In the genomic region with DNA sequence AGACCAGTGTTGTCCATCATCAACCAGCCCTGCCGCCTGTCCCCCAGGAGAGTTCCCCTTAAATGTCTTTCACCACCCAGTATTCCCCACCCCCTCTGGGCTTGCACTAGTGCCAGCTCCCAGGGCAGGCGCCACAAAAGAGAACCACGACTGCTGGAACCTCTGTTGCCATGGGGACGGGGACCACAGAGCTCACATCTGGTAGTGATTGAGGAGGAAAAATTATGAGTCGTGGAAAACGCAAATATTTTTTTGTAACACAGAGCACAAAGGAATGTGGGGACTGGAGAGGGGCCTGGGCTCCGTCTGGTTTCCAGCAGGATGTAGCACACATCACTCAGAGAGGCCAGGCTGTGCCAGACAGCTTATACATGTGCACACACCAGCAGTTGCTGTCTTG, we compare ENCODE assay signal across 9 mouse cellular contexts. TPM values are rescaled to one million over a fixed set of nuclear protein-coding genes. Genes with fewer than 3 reads are reported as not detected.
DNase-seq lines count a peak whose midpoint lies in the region; ATAC-seq lines count a peak whose summit lies in the region.
"Had no signal": no experiment of that assay in that cellular context is flagged by ENCODE, and none has a peak within 500 bp of the region (broad histone marks: within the 10 kb centered on the region; RNA-seq: fewer than 3 reads in every experiment).

No protein-coding gene starts in this region.

- no peak overlapping the region for H3K4me2 ChIP-seq in forebrain, embryonic 13.5 days
- H3K4me2 ChIP-seq in embryonic facial prominence, embryonic 12.5 days (replicated peaks) = no peak overlapping the region
- no peak overlapping the region for H3K4me2 ChIP-seq in heart, embryonic 14.5 days (ENCODE audit: low read length)
- no peak overlapping the region for H3K4me2 ChIP-seq in lung, embryonic 15.5 days

- no peak overlapping the region for H3K4me3 ChIP-seq in forebrain, embryonic 10.5 days
- H3K4me3 ChIP-seq in forebrain, embryonic 13.5 days = no peak overlapping the region
- no peak overlapping the region for H3K4me3 ChIP-seq in embryonic facial prominence, embryonic 12.5 days
- H3K4me3 ChIP-seq in heart, embryonic 14.5 days (ENCODE audit: control insufficient read depth in 1 of 2, insufficient read depth in 1 of 2, low read depth in 1 of 2, low read length in 2 of 2) = no peak overlapping the region
- no peak overlapping the region for H3K4me3 ChIP-seq in lung, embryonic 15.5 days

- peak overlapping the region; percentile 64 for H3K27ac ChIP-seq in forebrain, embryonic 10.5 days
- H3K27ac ChIP-seq in forebrain, embryonic 13.5 days = no peak overlapping the region
- H3K27ac ChIP-seq in embryonic facial prominence, embryonic 12.5 days = peak overlapping the region; percentile 95
- H3K27ac ChIP-seq in heart, embryonic 14.5 days (replicated peaks in 1 of 2; ENCODE audit: control insufficient read depth in 1 of 2, insufficient read depth in 1 of 2, low read depth in 2 of 2, low read length in 2 of 2) = peak overlapping the region; percentile 18 to 50; a peak in 3 of 4 replicates
- H3K27ac ChIP-seq in lung, embryonic 15.5 days = peak overlapping the region; percentile 82

- H3K27me3 ChIP-seq in forebrain, embryonic 10.5 days (ENCODE audit: poor library complexity, severe bottlenecking) = peaks cover 94% of the 10 kb centered on the region
- H3K27me3 ChIP-seq in forebrain, embryonic 13.5 days = peaks cover 72% of the 10 kb centered on the region
- H3K27me3 ChIP-seq in embryonic facial prominence, embryonic 12.5 days = peaks cover 30% of the 10 kb centered on the region; the same call in 1 of the 2 replicates
- H3K27me3 ChIP-seq in heart, embryonic 14.5 days (ENCODE audit: control insufficient read depth, insufficient read depth, low read length) = peaks cover 29% of the 10 kb centered on the region
- H3K27me3 ChIP-seq in lung, embryonic 15.5 days = peaks cover 32% of the 10 kb centered on the region

- no peak overlapping the region for H3K9ac ChIP-seq in forebrain, embryonic 13.5 days
- H3K9ac ChIP-seq in embryonic facial prominence, embryonic 12.5 days = no peak overlapping the region
- no peak overlapping the region for H3K9ac ChIP-seq in heart, embryonic 14.5 days (ENCODE audit: low read length)
- H3K9ac ChIP-seq in lung, embryonic 15.5 days = no peak overlapping the region

- peaks cover 48% of the 10 kb centered on the region for H3K4me1 ChIP-seq in forebrain, embryonic 10.5 days
- peaks cover 24% of the 10 kb centered on the region for H3K4me1 ChIP-seq in forebrain, embryonic 13.5 days
- H3K4me1 ChIP-seq in embryonic facial prominence, embryonic 12.5 days = peaks cover 61% of the 10 kb centered on the region
- H3K4me1 ChIP-seq in heart, embryonic 14.5 days (ENCODE audit: control insufficient read depth in 2 of 2, insufficient read depth in 2 of 2, low read length in 2 of 2) = peaks cover 20 to 40% of the 10 kb centered on the region in 2 experiments; a peak in 3 of 4 replicates
- peaks cover 61% of the 10 kb centered on the region for H3K4me1 ChIP-seq in lung, embryonic 15.5 days

- WGBS in forebrain, embryonic 10.5 days = 29% methylated on average over 7 of the region's 7 CpGs
- WGBS in forebrain, embryonic 13.5 days = 25% methylated on average over 7 of the region's 7 CpGs
- 9% methylated on average over 7 of the region's 7 CpGs for WGBS in embryonic facial prominence, embryonic 12.5 days
- 39% methylated on average over 7 of the region's 7 CpGs for WGBS in heart, embryonic 14.5 days
- WGBS in lung, embryonic 15.5 days = 10% methylated on average over 7 of the region's 7 CpGs

- H3K36me3 ChIP-seq in forebrain, embryonic 10.5 days (replicated peaks) = no peaks in the 10 kb centered on the region
- H3K36me3 ChIP-seq in forebrain, embryonic 13.5 days (ENCODE audit: poor library complexity, severe bottlenecking) = no peaks in the 10 kb centered on the region
- 0 out of 2 replicates have a peak, but pooled peaks cover 6% of the 10 kb centered on the region for H3K36me3 ChIP-seq in embryonic facial prominence, embryonic 12.5 days
- H3K36me3 ChIP-seq in heart, embryonic 14.5 days (ENCODE audit: control insufficient read depth, insufficient read depth, low read length) = peaks cover 7% of the 10 kb centered on the region; the same call in 1 of the 2 replicates
- peaks cover 10% of the 10 kb centered on the region; the same call in 1 of the 2 replicates for H3K36me3 ChIP-seq in lung, embryonic 15.5 days

- DNase-seq in forebrain, embryonic 10.5 days (ENCODE audit: extremely low spot score, low spot score) = peak; percentile 44
- DNase-seq in layer of hippocampus, adult 8-10 months (ENCODE audit: low spot score in 2 of 2) = no peak
- no peak for DNase-seq in urinary bladder, postnatal 25 days (ENCODE audit: low spot score)

- H3K9me3 ChIP-seq in forebrain, embryonic 10.5 days = no peaks in the 10 kb centered on the region
- H3K9me3 ChIP-seq in forebrain, embryonic 13.5 days (replicated peaks) = no peaks in the 10 kb centered on the region
- H3K9me3 ChIP-seq in embryonic facial prominence, embryonic 12.5 days = no peaks in the 10 kb centered on the region
- no peaks in the 10 kb centered on the region for H3K9me3 ChIP-seq in heart, embryonic 14.5 days (ENCODE audit: control insufficient read depth, low read length)
- no peaks in the 10 kb centered on the region for H3K9me3 ChIP-seq in lung, embryonic 15.5 days

- ATAC-seq in forebrain, embryonic 13.5 days = no peak
- peak; percentile 87 for ATAC-seq in embryonic facial prominence, embryonic 12.5 days (ENCODE audit: insufficient number of reproducible peaks, insufficient read depth, low FRiP score, low TSS enrichment)
- 0 out of 2 replicates have a peak, but pooled peaks have one; percentile 5 for ATAC-seq in heart, embryonic 14.5 days (ENCODE audit: insufficient number of reproducible peaks, insufficient read depth, low FRiP score, low read depth)
- ATAC-seq in lung, embryonic 15.5 days (ENCODE audit: borderline replicate concordance, extremely low read depth, low FRiP score, low TSS enrichment) = peak; percentile 77
- no peak for ATAC-seq in CD4-positive, CD25-positive, alpha-beta regulatory T cell, adult 4 months

RNA-seq across cellular contexts. Expression of a gene that starts 12.6 kb away (rescaled TPM):
- polyA plus RNA-seq in forebrain, embryonic 10.5 days (2016; fragmentation: Nextera tagmentation; extraction: Ambion mirVana) = 4.0 and 4.1 TPM in 2 replicates
- polyA plus RNA-seq in forebrain, embryonic 13.5 days (2015; fragmentation: Nextera tagmentation; extraction: Ambion mirVana) = 0.76 and 1.1 TPM in 2 replicates
- 47.6 and 49.8 TPM in 2 replicates for polyA plus RNA-seq in embryonic facial prominence, embryonic 12.5 days (2016; fragmentation: Nextera tagmentation; extraction: Ambion mirVana)
- 7.9 and 11.1 TPM in 2 replicates for polyA plus RNA-seq in heart, embryonic 14.5 days (2014; fragmentation: Nextera tagmentation; extraction: Ambion mirVana)
- 20.5 and 23.9 TPM in 2 replicates for polyA plus RNA-seq in lung, embryonic 15.5 days (2015; fragmentation: Nextera tagmentation; extraction: Ambion mirVana)
- total RNA-seq in layer of hippocampus, adult 8-10 months (2022) = 1 to 10 TPM; 1.9 to 4.7 (median 3.0) TPM
- polyA plus RNA-seq in CD4-positive, CD25-positive, alpha-beta regulatory T cell, adult 4 months (2017; shearing (Covaris generic)) = not detected

RNA-seq across cellular contexts. Expression of a gene that starts 23.2 kb away (rescaled TPM):
- not detected in 2 replicates for polyA plus RNA-seq in forebrain, embryonic 10.5 days (2016; fragmentation: Nextera tagmentation; extraction: Ambion mirVana)
- 0.27 and 0.55 TPM in 2 replicates for polyA plus RNA-seq in forebrain, embryonic 13.5 days (2015; fragmentation: Nextera tagmentation; extraction: Ambion mirVana)
- 0.47 and 0.70 TPM in 2 replicates for polyA plus RNA-seq in embryonic facial prominence, embryonic 12.5 days (2016; fragmentation: Nextera tagmentation; extraction: Ambion mirVana)
- polyA plus RNA-seq in heart, embryonic 14.5 days (2014; fragmentation: Nextera tagmentation; extraction: Ambion mirVana) = not detected in 2 replicates
- 0.09 TPM in 1 of 2 replicates, not detected in the other for polyA plus RNA-seq in lung, embryonic 15.5 days (2015; fragmentation: Nextera tagmentation; extraction: Ambion mirVana)
- 1 to 10 TPM; 2.7 to 3.9 (median 3.4) TPM for total RNA-seq in layer of hippocampus, adult 8-10 months (2022)
- not detected for polyA plus RNA-seq in CD4-positive, CD25-positive, alpha-beta regulatory T cell, adult 4 months (2017; shearing (Covaris generic))
- polyA plus RNA-seq: spleen, adult 2 months had no signal

RNA-seq across cellular contexts. Expression of a gene that starts 28.5 kb away (rescaled TPM):
- polyA plus RNA-seq in forebrain, embryonic 10.5 days (2016; fragmentation: Nextera tagmentation; extraction: Ambion mirVana) = 2.7 and 3.6 TPM in 2 replicates
- 4.5 and 6.1 TPM in 2 replicates for polyA plus RNA-seq in forebrain, embryonic 13.5 days (2015; fragmentation: Nextera tagmentation; extraction: Ambion mirVana)
- 2.6 and 3.3 TPM in 2 replicates for polyA plus RNA-seq in embryonic facial prominence, embryonic 12.5 days (2016; fragmentation: Nextera tagmentation; extraction: Ambion mirVana)
- polyA plus RNA-seq in heart, embryonic 14.5 days (2014; fragmentation: Nextera tagmentation; extraction: Ambion mirVana) = 1.0 and 1.3 TPM in 2 replicates
- polyA plus RNA-seq in lung, embryonic 15.5 days (2015; fragmentation: Nextera tagmentation; extraction: Ambion mirVana) = 1.8 and 3.3 TPM in 2 replicates
- total RNA-seq in layer of hippocampus, adult 8-10 months (2022) = 10 to 100 TPM in 3 of 4 experiments, 1 to 10 TPM in 1; 9.4 to 15.9 (median 12.6) TPM
- 1 to 10 TPM; 4.1 to 5.2 TPM for polyA plus RNA-seq in CD4-positive, CD25-positive, alpha-beta regulatory T cell, adult 4 months (2017; shearing (Covaris generic))

RNA-seq across cellular contexts. Expression of a gene that starts 50.3 kb away (rescaled TPM):
- 55.4 and 59.1 TPM in 2 replicates for polyA plus RNA-seq in forebrain, embryonic 10.5 days (2016; fragmentation: Nextera tagmentation; extraction: Ambion mirVana)
- 53.4 and 55.6 TPM in 2 replicates for polyA plus RNA-seq in forebrain, embryonic 13.5 days (2015; fragmentation: Nextera tagmentation; extraction: Ambion mirVana)
- polyA plus RNA-seq in embryonic facial prominence, embryonic 12.5 days (2016; fragmentation: Nextera tagmentation; extraction: Ambion mirVana) = 92.6 and 94.5 TPM in 2 replicates
- 42.0 and 43.6 TPM in 2 replicates for polyA plus RNA-seq in heart, embryonic 14.5 days (2014; fragmentation: Nextera tagmentation; extraction: Ambion mirVana)
- polyA plus RNA-seq in lung, embryonic 15.5 days (2015; fragmentation: Nextera tagmentation; extraction: Ambion mirVana) = 61.2 and 66.0 TPM in 2 replicates
- 100 to 1,000 TPM in 2 of 4 experiments, 10 to 100 TPM in 2; 95.8 to 105 (median 101) TPM for total RNA-seq in layer of hippocampus, adult 8-10 months (2022)
- 10 to 100 TPM; 15.6 to 30.9 TPM for polyA plus RNA-seq in CD4-positive, CD25-positive, alpha-beta regulatory T cell, adult 4 months (2017; shearing (Covaris generic))

Comparison
In these comparisons a context has a peak if more than half of its experiments do, and no peak if none do; other contexts are left out.
1. ATAC-seq: peak in embryonic facial prominence, embryonic 12.5 days (single experiment), heart, embryonic 14.5 days (single experiment) and lung, embryonic 15.5 days (single experiment); none in forebrain, embryonic 13.5 days (single experiment) and CD4-positive, CD25-positive, alpha-beta regulatory T cell, adult 4 months (single experiment).